Mouse (Mus musculus): ENCODE measurements around the gene Tmem243.
A peak's percentile ranks its signal among the peaks of the same experiment; 100 is the strongest.

The Tmem243 gene

DNA sequence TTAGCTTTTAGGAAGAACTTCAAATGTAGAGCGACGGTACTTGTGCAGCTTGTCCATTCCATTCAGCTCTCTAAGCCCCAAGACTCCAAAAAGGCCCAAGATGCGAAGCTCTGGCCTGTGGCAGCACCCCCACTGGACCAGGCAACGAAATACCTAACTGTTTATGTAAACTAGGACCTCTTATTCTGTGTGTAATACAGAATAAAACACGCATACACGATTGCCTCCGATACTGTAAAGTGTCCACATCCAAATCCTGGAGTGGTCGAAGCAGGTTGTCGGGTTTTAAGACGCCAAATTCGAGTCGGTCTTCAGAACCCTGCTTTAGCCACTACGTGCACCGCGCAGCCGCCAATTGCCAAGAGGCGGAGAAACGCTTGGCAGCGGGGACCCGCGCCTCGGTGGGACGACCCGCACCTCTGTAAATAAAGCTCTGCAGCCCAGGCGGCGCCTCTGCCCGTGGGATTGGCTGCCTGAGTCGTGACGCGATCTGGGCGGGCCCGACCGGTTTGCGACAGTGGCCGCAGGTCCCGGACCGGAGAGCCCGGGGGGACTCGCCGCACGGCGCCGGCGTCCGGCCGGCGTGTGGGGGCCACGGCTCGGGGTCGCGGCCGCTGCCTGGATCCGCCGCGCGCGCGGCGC, at the start of gene Tmem243:
Gene Tmem243 (plus strand): TSS at position 462 of the 642 bp plus-strand sequence.
- DNase-seq (ENCODE audit: low read depth, low spot score): peak; percentile 89

DNA sequence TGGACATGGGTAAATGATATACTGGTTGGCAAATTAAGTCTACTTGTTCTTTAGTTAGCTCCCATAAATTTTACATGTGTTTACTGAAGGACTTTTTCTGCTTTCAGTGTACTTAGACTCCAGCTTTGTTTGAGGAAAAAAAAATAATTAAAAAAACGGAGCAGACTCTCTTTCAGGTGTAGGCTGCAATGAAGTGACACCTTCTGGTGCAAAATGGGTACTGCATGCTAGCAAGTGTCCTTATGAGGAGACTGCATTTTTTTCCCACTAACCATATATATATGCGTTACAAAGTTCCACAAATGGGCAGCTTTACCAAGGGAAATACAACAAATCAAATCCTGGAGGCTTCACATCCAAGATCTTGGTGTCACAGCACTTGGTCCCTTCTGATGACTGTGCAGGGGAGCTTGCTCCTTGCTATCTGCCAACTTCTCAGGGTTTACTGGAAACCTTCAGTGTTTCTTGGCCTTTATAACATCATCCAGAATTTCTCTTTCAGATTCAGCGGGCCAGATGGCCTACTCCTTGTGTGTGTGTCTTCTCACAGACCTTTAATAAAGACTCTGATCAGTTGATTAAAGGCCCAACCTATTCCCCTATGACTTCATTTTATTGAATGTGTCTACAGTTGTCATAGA, 44.3 kb upstream of the Tmem243 start:
- peak; percentile 73 for DNase-seq (ENCODE audit: low read depth, low spot score)

DNA sequence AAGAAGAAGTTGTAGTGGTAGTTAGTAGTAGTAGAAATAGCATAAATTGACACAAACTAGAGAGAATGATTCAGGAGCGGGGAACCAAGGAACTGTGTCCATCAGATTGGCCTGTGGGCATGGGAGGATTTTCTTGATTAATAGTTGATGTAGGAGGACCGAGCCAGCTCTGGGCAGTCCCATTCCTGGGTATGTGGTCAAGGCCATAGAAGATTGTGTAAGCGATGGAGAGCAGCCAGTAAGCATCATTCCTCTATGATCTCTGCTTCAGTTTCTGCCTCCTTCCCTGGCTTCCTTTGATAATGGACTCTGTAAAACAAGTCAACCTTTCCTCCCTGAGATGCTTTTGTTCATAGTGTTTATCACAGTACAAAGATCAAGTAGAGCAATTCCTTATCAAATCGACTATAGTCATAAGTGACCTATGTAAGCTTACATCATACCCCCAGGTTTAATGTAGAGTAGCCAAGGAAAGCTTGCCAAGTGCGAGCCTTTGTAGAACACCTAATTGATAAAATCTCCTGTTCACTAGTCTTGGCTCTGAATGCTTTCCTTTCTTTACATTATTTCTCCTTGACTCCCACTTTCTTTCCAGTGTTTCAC, 43.1 kb upstream of the Tmem243 start:
- no peak for DNase-seq (ENCODE audit: low read depth, low spot score)

DNA sequence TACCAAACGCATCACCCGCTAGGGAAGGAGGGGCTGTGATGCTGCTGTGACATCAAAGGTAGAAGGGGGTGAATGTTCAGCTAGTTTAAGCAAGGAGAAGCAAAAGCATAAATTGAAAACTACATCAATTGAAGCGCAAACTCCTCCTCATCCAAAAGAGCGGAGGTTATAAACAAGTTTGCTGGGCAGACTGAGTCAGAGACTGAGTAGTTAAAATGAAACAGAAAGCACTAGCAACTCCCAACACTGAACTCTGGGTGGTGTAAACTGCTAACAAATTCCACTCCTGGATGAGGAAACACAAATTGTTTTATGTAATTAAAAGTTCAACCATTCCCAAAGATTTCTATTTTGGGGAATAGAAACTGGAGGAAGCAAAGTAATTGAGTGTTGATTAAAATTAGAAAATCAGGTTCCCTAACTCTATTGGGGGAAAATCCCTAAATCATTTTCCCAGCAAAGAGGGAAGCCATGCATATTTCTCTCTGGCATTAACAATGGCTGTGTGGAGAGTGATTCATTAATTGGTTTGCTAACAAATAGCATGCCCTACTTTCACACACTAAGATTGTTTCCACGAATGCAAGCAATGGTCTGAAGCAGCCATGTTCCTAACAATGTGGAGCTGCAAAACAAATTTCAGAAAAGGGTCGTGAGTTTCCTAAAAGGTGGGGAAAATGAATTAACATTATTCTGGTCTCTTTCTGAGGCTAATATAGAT, 41.0 kb upstream of the Tmem243 start:
- peak; percentile 44 for DNase-seq (ENCODE audit: low read depth, low spot score)

DNA sequence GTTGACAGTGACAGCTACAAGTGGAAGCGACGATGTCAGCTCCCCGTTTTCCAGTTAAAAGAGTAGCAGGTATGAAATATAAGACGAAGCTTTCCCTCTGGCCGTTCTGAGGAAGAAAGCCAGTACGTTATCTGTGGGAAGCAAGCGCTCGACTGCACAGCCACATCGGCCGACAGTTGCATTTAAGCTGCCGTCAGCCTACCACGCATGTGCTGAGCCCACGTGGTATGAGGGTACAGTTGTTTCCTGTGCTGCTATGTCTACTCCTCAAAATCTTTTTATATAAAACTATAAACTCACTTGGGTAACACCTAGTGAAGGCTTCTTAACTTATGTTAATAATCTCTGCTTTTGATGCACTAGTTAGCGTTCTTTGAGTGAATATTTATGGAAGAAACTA, 40.2 kb upstream of the Tmem243 start:
- DNase-seq (ENCODE audit: low read depth, low spot score): no peak

DNA sequence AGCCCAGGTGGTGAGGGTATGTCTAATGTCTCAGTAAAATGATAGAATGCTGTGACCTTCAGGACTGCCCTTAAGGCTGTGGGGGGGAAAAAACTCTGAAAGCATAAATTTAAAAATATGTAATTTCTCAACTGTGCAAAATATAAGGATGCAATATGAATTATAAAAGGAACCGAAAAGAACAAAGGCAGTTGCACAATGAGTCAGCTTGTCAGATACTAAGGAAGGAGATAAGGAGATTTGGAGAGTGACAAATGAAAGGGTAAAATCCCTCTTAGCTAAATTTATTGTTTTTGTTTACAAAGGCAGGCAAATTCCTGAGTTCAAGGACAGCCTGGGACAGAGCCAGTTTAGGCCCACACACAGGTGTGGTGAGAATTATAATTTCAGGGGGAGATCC, 36.3 kb upstream of the Tmem243 start:
- DNase-seq (ENCODE audit: low read depth, low spot score): no peak

DNA sequence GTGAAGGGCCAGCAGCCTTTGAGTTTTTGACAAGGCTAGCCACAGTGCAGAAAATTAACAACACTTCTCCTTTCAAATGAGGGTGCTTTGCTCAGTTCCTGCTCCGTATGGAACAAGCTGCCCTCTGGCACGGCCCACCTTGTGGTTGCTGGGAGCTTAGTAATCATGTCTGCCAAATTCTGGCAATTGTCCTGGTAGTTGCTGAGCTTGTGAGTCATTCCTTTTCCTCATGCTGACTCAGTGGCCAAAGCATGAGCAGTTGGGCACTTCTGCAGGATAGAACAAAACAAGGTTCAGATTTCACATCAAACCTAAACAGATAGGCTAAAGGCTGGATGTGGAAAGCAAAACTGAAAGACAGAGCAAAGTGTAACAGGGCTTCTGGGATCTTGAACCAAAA, 31.6 kb upstream of the Tmem243 start:
- DNase-seq (ENCODE audit: low read depth, low spot score): no peak

DNA sequence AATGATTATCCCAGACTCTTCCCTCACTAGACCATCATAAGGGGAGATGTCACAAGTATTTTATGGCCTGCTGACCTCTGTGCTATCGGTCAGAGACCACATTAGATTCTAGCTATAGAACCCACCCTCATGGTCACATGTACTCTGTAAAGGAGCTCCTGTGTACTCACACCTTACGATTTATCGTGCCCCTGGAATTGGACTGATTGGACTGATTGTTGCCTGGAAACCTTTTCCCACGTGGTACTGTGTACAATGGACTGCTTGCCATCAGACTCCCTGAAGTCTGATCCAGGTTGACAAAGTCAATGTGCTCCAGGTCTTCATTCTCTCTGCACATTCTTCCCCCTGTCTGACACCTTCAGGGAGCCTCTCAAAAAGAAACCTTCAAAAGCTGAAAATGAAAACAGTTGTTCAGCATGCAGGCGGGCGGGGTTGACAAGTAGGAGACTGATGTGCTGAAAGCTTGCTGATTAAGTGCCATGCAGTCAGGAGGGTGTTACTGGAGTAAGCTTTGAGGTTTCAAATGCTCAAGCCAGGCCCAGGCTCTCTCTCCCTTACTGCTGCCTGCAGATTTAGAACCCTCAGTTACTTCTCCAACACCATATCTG, 30.8 kb upstream of the Tmem243 start:
- no peak for DNase-seq (ENCODE audit: low read depth, low spot score)

DNA sequence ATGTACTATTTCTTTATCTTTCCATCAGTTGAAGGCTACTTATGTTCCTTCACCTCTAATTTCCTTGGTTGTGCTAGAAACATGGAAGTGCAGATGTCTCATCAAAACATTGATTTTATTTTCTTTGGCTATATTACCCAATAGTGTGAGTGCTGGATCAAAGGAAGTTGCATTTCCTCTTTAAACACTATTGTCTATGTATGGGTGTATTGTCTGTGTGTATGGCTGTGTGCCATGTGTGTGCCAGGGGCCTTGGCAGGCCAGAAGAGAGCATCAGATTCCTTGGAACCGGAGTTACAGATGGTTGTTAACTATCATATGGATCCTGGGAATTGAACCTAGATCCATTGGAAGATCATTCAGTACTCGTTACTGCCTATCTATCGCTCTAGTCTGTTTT, 29.1 kb upstream of the Tmem243 start:
- no peak for DNase-seq (ENCODE audit: low read depth, low spot score)

DNA sequence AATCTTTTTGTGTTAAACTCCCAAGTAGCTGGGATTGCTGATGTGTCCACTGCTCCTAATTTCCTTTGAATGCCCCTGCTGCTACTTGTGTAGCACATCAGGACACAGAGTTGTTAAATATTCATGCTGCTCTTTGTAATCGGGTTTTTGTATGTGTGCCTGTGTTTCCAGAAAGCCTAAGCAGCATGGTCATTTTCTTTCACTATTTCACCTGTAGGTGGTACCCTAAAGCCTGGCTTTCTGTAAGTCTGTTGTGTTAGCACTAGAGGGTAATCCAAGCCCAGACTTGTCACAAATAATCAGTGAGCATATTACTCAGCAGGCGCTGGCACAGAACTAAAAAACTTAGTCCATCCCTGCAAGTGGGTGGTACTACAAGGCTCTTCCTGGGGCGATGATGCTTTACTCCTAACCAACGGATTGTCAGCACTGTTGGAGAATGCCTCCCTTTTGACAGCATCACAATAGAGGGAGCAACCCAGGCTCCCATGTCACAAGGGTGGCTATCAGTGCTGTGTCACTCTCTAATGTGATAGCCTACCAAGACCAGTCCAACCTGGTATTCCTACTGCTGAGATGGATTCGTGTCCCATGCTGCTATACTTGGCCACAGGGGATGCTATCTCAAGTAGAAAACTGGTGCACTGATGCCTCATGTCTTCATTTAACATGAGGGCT, 27.2 kb upstream of the Tmem243 start:
- DNase-seq (ENCODE audit: low read depth, low spot score): peak; percentile 66

DNA sequence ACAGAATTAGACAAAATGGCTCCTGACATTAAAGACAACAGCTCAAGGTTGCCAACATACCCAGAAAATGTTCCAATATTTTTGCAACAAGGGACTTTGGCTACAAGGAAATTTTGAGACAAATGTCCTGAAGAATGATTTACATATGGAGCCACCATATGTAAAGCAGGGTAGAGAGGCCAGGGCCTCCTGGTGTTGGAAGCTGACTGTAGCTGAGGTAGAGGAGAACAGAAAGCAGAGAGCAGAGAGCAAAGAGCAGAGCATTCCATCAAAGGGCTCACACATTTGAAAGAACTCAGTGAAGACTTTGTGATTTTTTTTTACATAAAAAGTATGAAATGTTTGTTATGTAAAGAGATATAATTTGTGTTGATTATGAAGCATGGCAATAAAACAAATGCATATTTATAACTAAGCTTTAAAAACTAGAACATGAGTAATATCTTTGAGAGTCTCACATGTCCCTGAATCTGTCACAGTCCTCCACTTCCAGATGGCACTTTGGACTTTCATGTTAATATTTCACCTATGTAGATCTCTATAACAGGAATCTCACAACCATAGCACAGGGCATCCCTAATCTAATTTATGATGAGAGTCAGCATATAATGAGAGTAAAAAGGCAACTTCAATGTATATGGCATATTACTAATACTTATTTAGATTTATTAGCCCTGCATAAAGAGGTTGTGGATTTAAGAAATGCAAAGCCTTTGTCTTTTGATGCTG, 20.5 kb upstream of the Tmem243 start:
- no peak for DNase-seq (ENCODE audit: low read depth, low spot score)

DNA sequence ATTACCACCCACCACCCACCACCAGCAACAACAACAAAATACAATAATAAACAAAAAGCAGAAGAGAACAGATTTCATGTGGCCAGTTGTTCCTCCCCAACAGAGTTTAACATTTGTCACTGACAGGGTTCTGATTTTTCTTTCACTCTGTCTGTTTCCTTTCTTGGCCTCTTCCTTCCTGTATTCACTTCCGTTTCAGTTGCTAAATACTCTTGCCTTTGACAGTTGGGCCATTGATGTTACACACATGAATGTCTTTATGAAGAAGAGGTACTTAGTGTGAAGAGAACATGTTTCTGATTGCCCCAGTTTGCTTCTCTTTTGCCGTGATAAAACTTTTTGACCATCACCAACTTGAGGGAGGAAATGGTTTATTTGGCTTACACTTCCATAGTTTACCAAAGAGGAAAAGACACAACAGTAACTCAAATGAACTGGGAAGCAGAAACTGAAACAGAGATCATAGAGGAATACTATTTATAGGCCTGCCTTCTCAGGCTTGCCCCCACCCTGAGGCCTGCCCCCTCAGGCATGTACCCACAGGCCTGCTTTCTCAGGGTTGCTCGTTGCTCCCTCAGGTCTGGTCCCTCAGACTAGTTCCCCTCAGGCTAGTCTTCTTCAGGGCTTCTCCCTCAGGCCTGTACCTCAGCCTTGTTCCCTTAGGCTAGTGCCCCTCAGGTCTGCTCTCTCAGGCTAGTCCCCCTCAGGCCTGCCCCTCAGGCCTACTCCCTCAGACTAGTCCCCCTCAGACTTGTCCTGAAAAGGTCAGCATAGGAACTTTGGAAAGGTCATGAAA, 13.3 kb upstream of the Tmem243 start:
- DNase-seq (ENCODE audit: low read depth, low spot score): peak; percentile 69

DNA sequence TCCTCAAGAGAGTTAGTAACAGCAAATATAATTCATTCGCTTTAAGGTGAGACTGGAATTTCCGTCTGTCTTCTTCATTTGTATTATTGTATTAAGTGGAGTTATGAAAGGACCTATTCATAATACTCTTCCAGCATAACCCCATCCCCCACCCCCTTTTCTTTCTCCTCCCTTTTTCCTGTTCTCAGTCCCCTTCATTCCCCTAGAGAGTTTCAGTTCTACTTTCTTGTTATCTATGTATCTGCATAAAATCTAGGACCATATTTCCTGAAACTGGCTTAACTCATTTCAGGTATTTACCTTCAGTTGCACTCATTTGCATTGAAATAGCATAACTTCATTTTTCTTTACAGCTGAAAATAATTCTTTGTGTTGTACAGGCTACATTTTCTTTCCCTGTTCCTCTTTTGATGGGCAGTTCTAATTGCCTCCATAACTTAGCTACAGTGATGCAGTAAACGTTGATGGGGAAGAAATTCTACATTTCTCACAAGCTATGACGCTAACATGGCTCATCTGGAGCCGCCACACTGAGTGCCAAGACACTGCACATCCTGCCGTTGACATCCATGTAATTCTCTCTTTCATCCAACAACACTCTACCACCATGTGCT, 9.9 kb upstream of the Tmem243 start:
- DNase-seq (ENCODE audit: low read depth, low spot score): no peak

DNA sequence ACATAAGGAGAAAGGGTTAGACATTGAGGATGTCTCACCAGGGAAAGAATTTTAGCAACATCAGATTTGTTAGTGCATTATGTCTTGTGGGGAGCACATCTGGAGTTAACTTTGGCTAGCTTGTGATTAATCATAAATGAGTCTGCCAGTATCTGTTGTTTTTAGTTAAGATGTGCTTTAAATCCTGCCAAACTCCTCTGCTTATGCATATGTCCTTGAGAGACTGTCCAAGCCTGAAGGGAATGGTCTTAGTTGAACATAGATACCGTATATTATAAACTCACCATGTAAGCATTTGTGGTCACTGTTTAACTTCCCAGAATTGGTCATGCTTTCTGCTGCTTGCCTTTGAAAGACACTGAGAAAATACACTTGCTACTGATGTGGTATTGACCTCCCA, 7.8 kb upstream of the Tmem243 start:
- DNase-seq (ENCODE audit: low read depth, low spot score): no peak

DNA sequence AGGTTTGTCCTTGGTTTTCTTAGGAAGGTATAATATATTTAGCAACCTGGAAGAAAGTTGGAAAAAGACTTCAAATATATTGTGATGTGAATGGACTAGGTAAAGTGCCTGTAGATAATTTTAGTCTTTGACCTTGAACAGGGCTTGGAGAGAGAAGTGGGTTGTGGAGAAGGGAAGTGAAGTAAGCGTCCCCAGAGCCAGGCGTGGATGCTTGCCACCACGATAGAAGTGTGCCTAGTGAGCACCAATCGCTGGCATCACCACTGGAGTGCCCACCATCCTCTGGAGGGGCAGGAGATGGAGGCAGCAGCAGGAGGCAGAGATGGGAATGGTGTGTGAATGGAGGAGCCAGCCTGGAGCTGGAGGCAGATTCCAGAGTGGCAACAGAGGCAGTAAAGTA, 7.0 kb upstream of the Tmem243 start:
- no peak for DNase-seq (ENCODE audit: low read depth, low spot score)

DNA sequence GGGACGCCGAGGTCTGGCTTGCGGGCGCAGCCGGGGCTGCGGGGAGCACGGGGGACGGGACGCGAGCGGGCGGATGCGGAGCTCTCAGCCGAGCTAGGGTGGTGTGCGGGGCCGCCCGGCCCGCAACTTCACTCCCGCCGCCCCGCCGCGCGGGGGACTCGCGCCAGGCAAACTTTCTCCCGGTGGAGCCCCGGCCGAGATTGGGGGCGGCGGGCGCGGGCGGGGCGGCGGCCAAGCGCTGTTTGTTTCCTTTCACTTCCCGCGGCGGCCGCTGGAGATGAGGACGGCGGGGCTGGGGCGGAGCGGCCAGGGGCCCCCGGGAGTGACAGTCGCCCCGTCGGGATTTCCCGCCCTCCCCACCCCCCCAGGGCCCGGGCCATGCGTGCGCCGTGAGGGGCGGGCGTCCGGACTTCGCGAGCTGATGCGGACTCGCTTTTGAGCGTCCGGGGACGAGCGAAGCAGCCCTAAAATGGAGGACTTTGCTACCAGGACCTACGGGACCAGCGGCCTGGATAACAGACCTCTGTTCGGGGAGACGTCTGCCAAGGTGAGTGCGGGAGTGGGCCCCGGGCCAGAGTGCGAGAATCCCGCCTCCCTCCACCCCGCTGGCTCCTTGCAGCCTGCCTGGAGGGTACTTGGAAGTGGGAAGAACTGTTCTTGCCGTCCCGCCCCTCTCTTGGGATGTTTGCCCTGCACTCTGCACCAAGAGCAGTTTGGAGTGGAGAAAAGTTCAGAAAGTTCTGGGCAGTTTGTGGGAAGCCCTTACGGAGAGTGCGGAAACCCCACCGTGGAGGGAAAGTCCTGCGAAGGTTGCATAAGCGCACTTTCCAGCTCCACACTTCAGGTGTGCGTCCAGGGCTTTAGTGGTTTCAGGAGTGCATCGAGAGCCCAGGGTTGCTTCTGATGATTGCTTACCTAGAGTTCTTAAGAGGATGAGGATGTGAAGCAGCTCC, 657 bp downstream of the Tmem243 start:
- DNase-seq (ENCODE audit: low read depth, low spot score): peak; percentile 83

DNA sequence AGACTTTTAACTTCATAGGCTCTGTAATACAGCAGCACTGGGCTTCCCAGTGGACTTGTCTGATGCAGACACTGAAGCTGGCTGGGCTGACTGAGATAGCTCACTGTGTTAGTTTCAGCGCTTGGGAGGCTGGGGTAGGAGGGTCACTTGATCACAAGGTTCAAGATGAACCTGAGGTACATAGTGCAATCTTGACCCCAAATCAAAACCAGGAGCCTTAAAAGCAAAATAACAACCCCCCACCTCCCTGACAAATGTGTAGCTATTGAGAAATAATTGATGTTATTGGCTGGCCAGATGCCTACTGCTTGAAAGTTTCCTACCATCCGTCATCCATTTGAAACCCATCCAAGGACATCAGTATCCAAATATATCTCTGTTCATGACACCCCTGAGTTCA, 2.2 kb downstream of the Tmem243 start:
- DNase-seq (ENCODE audit: low read depth, low spot score): no peak

DNA sequence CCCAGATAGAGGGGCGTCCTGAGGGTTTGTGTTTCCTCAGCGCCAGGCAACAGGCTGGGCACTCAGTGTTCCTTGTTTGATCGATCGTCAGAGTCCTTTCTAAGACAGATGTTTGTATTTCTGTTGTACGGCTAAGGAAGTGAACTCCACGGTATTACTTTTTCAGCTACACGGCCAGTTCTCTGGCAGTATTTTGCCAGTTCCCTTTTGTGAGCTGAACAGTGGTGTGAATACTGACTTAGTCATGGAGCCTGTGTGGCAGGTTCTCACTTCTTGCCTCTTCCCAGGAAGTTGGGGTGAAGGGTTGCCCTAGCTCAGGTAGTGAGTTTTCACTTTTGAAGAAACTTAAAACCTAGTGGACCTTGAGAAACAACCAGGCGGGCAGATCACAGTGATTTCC, 3.5 kb downstream of the Tmem243 start:
- no peak for DNase-seq (ENCODE audit: low read depth, low spot score)

DNA sequence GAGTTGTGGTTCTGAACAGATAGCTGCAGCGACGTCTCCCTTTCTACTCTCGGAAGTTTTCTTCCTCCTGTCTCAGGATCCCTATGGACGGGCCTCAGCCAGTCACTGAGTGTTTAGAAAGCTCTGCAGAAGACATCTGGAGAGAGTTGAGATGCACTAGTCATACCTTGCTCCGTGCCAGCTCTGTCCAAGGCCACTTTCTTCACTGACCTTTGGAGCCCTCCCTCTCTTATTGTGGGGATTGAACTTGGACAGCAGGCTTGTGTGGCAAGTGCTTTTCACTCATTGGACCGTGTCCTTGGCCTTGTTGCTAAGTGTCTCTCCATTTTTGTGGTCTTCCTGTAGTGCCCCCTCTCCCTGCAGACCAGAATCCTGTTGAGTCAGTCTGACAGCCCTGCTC, 6.3 kb downstream of the Tmem243 start:
- no peak for DNase-seq (ENCODE audit: low read depth, low spot score)
